Mouse (Mus musculus) liver, embryonic 16.5 days (tissue): ENCODE measurements at regions not wholly inside any gene's neighbourhood (a gene's known extent, or its start where the extent isn't known, plus 50 kb on each side); places are given as distances from the start of the nearest gene placed in this dataset.

ENCODE experiments used
- ATAC-seq: fragments of 200-750 bp; cut with Nextera tagmentation; 2 replicates; pipeline ENCODE4 v1.8.0; 2017; ENCODE audit warnings: low read depth, mild to moderate bottlenecking, moderate number of reproducible peaks, moderate library complexity
- H3K27ac ChIP-seq: fragments of 300-500 bp; sonication (generic); 2 replicates; pipeline ENCODE4 v1.5.1; 2014; ENCODE audit warnings: mild to moderate bottlenecking, low read length
- H3K27me3 ChIP-seq: fragments of 300-500 bp; sonication (generic); 2 replicates; pipeline ENCODE4 v1.6.1; 2014; ENCODE audit warnings: low read depth, low read length, mixed read lengths; ENCODE audit not compliant: control insufficient read depth, insufficient read depth
- H3K36me3 ChIP-seq: fragments of 300-500 bp; sonication (generic); 2 replicates; pipeline ENCODE4 v1.6.1; 2014; ENCODE audit warnings: mild to moderate bottlenecking; ENCODE audit not compliant: control insufficient read depth, insufficient read depth
- H3K4me1 ChIP-seq: fragments of 300-500 bp; sonication (generic); 2 replicates; pipeline ENCODE4 v1.6.1; 2014; ENCODE audit warnings: low read depth, low read length, mixed read lengths; ENCODE audit not compliant: control insufficient read depth
- H3K4me2 ChIP-seq: fragments of 300-500 bp; sonication (generic); 2 replicates; pipeline ENCODE4 v1.6.1; 2014; ENCODE audit warnings: low read depth, low read length, mixed read lengths
- H3K4me3 ChIP-seq: fragments of 300-500 bp; sonication (generic); 2 replicates; pipeline ENCODE4 v1.5.1; 2014; ENCODE audit warnings: low read depth, mild to moderate bottlenecking, low read length
- H3K9ac ChIP-seq: fragments of 300-500 bp; sonication (generic); 2 replicates; pipeline ENCODE4 v1.6.1; 2014; ENCODE audit warnings: low read depth, low read length
- H3K9me3 ChIP-seq: fragments of 300-500 bp; sonication (generic); replicated peaks from 2 replicates; pipeline ENCODE4 v1.6.1; 2016; ENCODE audit warnings: low read length; ENCODE audit not compliant: control insufficient read depth
- WGBS: fragments of 180-500 bp; shearing (Covaris S2); extraction: QIAGEN DNeasy Blood & Tissue Kit; methylation state at CpG from one replicate; pipeline ENCODE4 v1.1.7; 2014; ENCODE audit not compliant: insufficient replicate concordance; 5-methylcytosine and 5-hydroxymethylcytosine counted together

DNA sequence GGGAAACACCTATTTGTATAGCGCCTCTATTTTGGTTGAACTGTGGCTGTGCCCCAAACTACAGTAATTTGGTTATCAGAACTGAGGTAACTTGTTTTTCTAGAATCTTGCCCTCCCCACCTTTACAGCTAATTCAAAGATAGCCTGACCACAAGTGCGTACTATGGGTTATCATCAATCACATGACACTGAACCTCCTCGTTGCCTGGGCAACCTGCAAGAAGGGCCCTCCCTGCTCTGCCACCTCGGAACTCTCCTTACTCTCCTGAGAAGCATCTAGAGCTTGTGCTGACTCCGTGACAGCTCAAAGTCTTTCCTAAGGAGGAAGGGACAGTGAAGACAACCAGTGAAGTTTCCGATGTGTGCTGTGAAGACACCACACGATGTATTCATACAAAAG is 72.2 kb upstream of the Mark1 start:
- Histone ChIP-seq H3K4me3 (no peak overlapping the region), H3K27ac (no peak overlapping the region), H3K36me3 (no peaks in the 10 kb centered on the region), H3K27me3 (no peaks in the 10 kb centered on the region), H3K9me3 (no peaks in the 10 kb centered on the region), H3K4me1 (no peaks in the 10 kb centered on the region), H3K4me2 (no peak overlapping the region), H3K9ac (no peak overlapping the region)
- ATAC-seq: peak; percentile 79
- WGBS: 51% methylated on average over 7 of the region's 7 CpGs

DNA sequence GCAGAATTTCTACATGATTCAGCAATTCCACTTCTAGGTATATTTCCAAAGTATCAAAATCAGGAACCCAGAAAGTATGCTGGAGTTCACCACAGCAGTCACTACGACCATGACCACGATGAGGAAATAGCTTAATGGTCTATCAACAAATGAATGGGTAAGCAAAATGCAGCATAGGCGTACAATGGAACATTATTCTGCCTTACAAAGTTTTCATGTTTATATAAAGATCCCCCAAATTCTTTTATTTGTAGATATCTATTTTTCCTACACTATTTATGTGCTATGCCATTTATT is 71.4 kb upstream of the Mark1 start:
- Histone ChIP-seq H3K9ac (no peak overlapping the region), H3K36me3 (no peaks in the 10 kb centered on the region), H3K27me3 (no peaks in the 10 kb centered on the region), H3K4me1 (no peaks in the 10 kb centered on the region), H3K27ac (no peak overlapping the region), H3K4me2 (no peak overlapping the region), H3K4me3 (no peak overlapping the region), H3K9me3 (no peaks in the 10 kb centered on the region)
- no peak for ATAC-seq
- WGBS: 42% methylated on average over 3 of the region's 3 CpGs

DNA sequence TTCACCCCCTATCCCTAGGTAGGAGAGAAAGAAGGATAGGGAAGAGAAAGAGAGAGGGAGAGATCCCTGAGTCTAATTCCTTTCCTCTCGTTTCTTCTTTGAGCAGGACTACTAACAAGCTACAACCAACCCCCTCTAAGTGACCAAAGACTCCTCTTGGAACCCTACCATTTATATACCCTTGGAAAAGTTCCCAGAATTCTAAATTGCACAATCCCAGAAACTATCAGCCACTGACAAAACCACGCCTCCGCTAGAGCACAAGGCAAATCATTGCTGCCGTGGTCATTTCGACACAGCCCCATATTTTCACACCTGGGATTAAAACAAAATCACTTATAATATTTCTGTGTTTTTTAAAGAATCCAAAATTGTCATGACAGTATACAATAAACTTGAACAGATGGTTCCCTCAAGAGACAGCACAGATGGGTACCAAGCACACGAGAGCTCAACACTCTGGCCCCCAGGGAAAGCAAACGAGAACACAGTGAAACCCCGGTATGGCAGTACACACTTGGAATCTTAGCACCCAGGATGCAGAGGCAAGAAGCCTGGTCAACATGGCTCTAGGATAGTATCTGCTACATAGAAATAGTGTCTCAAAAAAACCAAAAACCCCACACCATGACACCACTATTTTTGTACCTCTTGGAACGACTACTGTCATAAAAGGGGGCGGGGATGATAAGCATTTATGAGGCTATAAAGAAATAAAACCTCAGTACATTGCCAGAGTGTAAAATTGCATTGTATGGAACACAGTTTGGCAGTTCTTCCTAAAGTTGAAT is 70.9 kb upstream of the Mark1 start:
- Histone ChIP-seq H3K4me2 (no peak overlapping the region), H3K9ac (no peak overlapping the region), H3K4me1 (no peaks in the 10 kb centered on the region), H3K36me3 (no peaks in the 10 kb centered on the region), H3K27ac (no peak overlapping the region), H3K4me3 (no peak overlapping the region), H3K27me3 (no peaks in the 10 kb centered on the region), H3K9me3 (no peaks in the 10 kb centered on the region)
- WGBS: 65% methylated on average over 10 of the region's 10 CpGs
- ATAC-seq: peak; percentile 43

DNA sequence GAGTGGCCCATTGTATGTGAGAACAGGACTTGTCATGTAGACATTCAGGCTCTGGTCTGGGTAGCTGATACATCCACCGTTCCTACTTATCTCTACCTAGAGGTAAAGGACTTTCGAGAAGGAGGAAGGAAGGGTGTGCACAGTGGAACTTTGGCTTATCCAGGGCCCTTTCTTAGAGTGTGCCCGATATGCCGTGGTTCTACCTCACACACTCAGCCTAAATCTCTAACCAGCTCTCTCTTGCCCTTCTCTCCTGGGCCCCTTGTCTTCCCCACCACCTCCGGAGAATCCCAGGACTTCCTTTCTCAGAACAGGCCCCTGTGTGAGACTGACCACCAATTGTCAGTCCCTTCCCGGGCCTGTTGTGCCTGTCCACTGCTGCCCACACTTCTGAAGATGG is 68.8 kb upstream of the Mark1 start:
- Histone ChIP-seq H3K36me3 (no peaks in the 10 kb centered on the region), H3K4me1 (no peaks in the 10 kb centered on the region), H3K27ac (no peak overlapping the region), H3K4me3 (no peak overlapping the region), H3K4me2 (no peak overlapping the region), H3K9ac (no peak overlapping the region), H3K27me3 (no peaks in the 10 kb centered on the region), H3K9me3 (no peaks in the 10 kb centered on the region)
- no peak for ATAC-seq
- WGBS: 53% methylated on average over 6 of the region's 6 CpGs

DNA sequence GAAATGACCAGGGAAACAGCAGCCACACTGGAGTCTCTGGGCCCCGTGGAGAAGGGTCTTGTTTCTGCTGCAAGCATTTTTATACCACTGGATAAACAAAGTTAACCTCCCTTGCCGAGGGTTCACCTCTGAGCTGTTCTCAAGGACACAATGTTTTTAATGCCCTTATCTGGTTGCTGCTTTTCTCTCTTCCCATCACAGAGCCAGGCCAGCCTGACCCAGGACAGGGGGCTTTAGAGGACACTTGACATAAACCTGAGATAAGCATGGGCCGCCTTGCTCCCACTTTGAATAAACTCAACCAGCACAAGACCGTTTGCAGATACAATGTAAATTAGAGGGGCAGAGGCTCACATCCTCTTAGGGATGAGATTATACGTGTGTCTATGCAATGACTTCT is 68.3 kb upstream of the Mark1 start:
- no peak overlapping the region for H3K9ac ChIP-seq
- H3K9me3 ChIP-seq: no peaks in the 10 kb centered on the region
- H3K4me1 ChIP-seq: no peaks in the 10 kb centered on the region
- WGBS: 33% methylated on average over 5 of the region's 5 CpGs
- H3K4me3 ChIP-seq: no peak overlapping the region
- no peak overlapping the region for H3K27ac ChIP-seq
- ATAC-seq: no peak
- no peaks in the 10 kb centered on the region for H3K27me3 ChIP-seq
- H3K4me2 ChIP-seq: no peak overlapping the region
- H3K36me3 ChIP-seq: no peaks in the 10 kb centered on the region

DNA sequence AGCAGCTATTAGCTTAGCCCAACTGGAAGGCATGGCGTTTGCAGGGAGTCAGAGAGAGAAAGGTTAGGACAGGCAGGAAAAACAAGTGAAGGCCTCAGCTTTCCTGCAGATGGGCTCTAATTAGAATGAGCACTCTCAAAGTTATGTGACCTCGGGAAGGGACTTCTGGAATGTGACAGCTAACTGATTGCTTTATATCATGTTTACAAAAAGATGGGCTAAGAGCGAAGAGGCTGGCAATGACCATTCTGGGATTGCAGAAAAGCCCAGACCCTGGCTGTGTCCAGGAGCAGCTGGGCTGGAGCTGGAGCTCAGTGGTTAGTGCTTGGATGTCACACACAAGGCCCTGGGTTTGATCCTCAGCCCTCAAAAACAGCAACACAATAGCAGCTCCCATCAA is 65.7 kb upstream of the Mark1 start:
- Histone ChIP-seq H3K27me3 (no peaks in the 10 kb centered on the region), H3K36me3 (no peaks in the 10 kb centered on the region), H3K4me2 (no peak overlapping the region), H3K4me3 (no peak overlapping the region), H3K4me1 (no peaks in the 10 kb centered on the region), H3K9me3 (no peaks in the 10 kb centered on the region), H3K27ac (no peak overlapping the region), H3K9ac (no peak overlapping the region)
- WGBS: 41% methylated on average over 3 of the region's 3 CpGs
- no peak for ATAC-seq

DNA sequence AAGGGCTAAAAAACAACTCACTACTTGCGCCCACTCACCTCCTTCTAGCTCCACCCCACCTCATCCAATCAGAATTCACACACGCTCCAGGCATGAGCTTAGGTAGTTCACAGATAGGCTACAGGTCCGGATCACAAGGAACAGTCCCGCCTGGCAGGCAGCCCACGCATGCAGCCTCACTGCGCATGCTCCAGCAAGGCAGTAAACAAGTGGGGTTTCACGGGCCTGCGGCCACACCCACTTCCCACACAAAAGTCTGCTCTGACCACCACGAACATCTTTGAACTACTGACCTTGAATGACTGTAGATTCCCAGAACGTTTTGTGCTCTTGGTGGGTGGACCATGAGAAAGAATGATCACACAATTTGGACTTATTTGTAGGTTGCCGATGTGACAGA is 62.7 kb upstream of the Mark1 start:
- H3K4me2 ChIP-seq: no peak overlapping the region
- no peak for ATAC-seq
- no peak overlapping the region for H3K9ac ChIP-seq
- no peaks in the 10 kb centered on the region for H3K9me3 ChIP-seq
- no peaks in the 10 kb centered on the region for H3K27me3 ChIP-seq
- WGBS: 62% methylated on average over 11 of the region's 11 CpGs
- no peak overlapping the region for H3K27ac ChIP-seq
- no peak overlapping the region for H3K4me3 ChIP-seq
- no peaks in the 10 kb centered on the region for H3K36me3 ChIP-seq
- no peaks in the 10 kb centered on the region for H3K4me1 ChIP-seq

DNA sequence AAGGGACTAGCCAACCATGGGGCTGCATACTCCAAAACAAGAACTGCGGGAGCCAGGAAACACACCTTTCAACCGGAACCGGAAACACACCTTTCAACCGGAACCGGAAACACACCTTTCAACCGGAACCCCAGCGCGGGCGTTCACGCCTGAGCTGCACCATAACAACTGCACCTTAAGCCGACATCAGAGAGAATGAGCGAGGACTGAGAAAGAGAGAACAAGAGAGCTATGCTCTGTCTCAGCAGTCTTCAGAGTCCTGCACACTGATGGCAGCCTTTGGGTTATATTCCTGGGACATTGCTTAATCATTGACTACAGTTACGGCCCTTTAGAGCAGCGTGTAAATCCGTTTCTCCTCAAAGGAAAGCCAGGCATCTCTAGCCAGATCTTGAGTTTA is 58.1 kb upstream of the Mark1 start:
- no peaks in the 10 kb centered on the region for H3K4me1 ChIP-seq
- no peak overlapping the region for H3K4me2 ChIP-seq
- WGBS: 81% methylated on average over 15 of the region's 15 CpGs
- H3K27ac ChIP-seq: no peak overlapping the region
- ATAC-seq: no peak
- no peaks in the 10 kb centered on the region for H3K9me3 ChIP-seq
- no peak overlapping the region for H3K9ac ChIP-seq
- no peak overlapping the region for H3K4me3 ChIP-seq
- H3K36me3 ChIP-seq: no peaks in the 10 kb centered on the region
- H3K27me3 ChIP-seq: no peaks in the 10 kb centered on the region

DNA sequence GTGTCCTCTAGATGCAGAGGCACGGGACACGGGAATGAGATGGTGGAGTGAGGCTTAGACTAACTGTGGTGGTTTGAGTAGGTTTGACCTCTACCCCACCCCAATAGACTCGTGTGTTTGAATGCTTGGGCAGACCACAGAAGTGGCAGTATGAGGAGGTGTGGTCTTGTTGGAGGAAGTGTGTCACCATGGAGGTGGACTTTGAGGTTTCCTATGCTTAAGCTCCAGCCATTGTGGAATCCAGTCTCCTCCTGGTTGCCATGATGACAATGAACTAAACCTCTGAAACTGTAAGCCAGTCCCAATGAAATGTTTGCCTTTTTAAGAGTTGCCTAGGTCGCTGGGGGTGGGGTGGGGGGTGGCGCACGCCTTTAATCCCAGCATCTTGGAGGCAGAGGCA is 53.3 kb upstream of the Mark1 start:
- Histone ChIP-seq H3K4me3 (no peak overlapping the region), H3K36me3 (no peaks in the 10 kb centered on the region), H3K27me3 (no peaks in the 10 kb centered on the region), H3K4me1 (no peaks in the 10 kb centered on the region), H3K9me3 (no peaks in the 10 kb centered on the region), H3K4me2 (no peak overlapping the region), H3K27ac (no peak overlapping the region), H3K9ac (no peak overlapping the region)
- 43% methylated on average over 6 of the region's 6 CpGs for WGBS
- no peak for ATAC-seq
